Mouse (Mus musculus) thymus, postnatal 0 days (tissue): ENCODE data around the gene Sh3bgrl3. TPM values are rescaled to one million over a fixed set of nuclear protein-coding genes. Genes with fewer than 3 reads are reported as not detected.
A peak's percentile ranks its signal among the peaks of the same experiment; 100 is the strongest.

Experiments
- DNase-seq: peaks from one replicate; pipeline ENCODE4 v3.0.0-alpha.2; 2015; ENCODE audit warnings: low spot score
- polyA plus RNA-seq: library from polyadenylated mRNA; unstranded; fragments of >200 nt; fragmentation: Nextera tagmentation; extraction: Ambion mirVana; gene quantifications from 2 replicates; pipeline ENCODE4 v1.2.1, GENCODE M21; 2015

The Sh3bgrl3 gene
- polyA plus RNA-seq, 1 experiment from 2014 or later: 1,143 TPM

GRCm38 (mm10) chr4:134082460-134082859 lies 46.1 kb downstream of the Sh3bgrl3 start:
- no peak for DNase-seq

- DNase-seq: peak; percentile 88
Observed at GRCm38 (mm10) chr4:134081730-134082386, 46.7 kb downstream of the Sh3bgrl3 start.

- DNase-seq: no peak
Observed at GRCm38 (mm10) chr4:134080674-134081073, 47.9 kb downstream of the Sh3bgrl3 start.

- DNase-seq: peak; percentile 60
Observed at GRCm38 (mm10) chr4:134078694-134079093, 49.9 kb downstream of the Sh3bgrl3 start.

Other genes with a start within 250 kb of the Sh3bgrl3 start
- gene Rps6ka1, start 241.0 kb downstream of the Sh3bgrl3 start, polyA plus RNA-seq: 37.3 and 38.8 TPM in 2 replicates
- 2,843 and 2,903 TPM in 2 replicates for gene Hmgn2, start 160.1 kb downstream of the Sh3bgrl3 start, polyA plus RNA-seq
- 26.2 and 29.8 TPM in 2 replicates for gene Dhdds, start 127.9 kb downstream of the Sh3bgrl3 start, polyA plus RNA-seq
- gene Lin28a, start 109.9 kb downstream of the Sh3bgrl3 start, polyA plus RNA-seq: 0.04 and 0.13 TPM in 2 replicates
- gene Zfp683, start 75.0 kb downstream of the Sh3bgrl3 start, polyA plus RNA-seq: 0.57 and 0.60 TPM in 2 replicates
- 6.1 and 6.4 TPM in 2 replicates for gene Crybg2, start 68.0 kb downstream of the Sh3bgrl3 start, polyA plus RNA-seq
- 1,124 and 1,206 TPM in 2 replicates for gene Cd52, start 33.7 kb downstream of the Sh3bgrl3 start, polyA plus RNA-seq
- 15.1 and 15.2 TPM in 2 replicates for gene Ubxn11, start 26.2 kb downstream of the Sh3bgrl3 start, polyA plus RNA-seq
- 171 and 178 TPM in 2 replicates for gene Cep85, start 58.3 kb upstream of the Sh3bgrl3 start, polyA plus RNA-seq
- 0.08 and 0.21 TPM in 2 replicates for gene Gm7534, start 74.2 kb upstream of the Sh3bgrl3 start, polyA plus RNA-seq
- 0.10 TPM in 1 of 2 replicates, not detected in the other for gene Catsper4, start 98.6 kb upstream of the Sh3bgrl3 start, polyA plus RNA-seq
- gene Cnksr1, start 109.6 kb upstream of the Sh3bgrl3 start, polyA plus RNA-seq: 2.2 and 2.5 TPM in 2 replicates
- 0.54 and 0.69 TPM in 2 replicates for gene E130218I03Rik, start 114.9 kb upstream of the Sh3bgrl3 start, polyA plus RNA-seq
- 27.4 and 28.3 TPM in 2 replicates for gene Zfp593, start 116.8 kb upstream of the Sh3bgrl3 start, polyA plus RNA-seq
- gene Gm30191, start 118.1 kb upstream of the Sh3bgrl3 start, polyA plus RNA-seq: 0.22 TPM in 1 of 2 replicates, not detected in the other
- 3.5 and 4.4 TPM in 2 replicates for gene Grrp1, start 125.3 kb upstream of the Sh3bgrl3 start, polyA plus RNA-seq
- gene Pdik1l, start 159.1 kb upstream of the Sh3bgrl3 start, polyA plus RNA-seq: 18.3 and 21.9 TPM in 2 replicates
- gene Trim63, start 186.3 kb upstream of the Sh3bgrl3 start, polyA plus RNA-seq: 1.1 and 1.3 TPM in 2 replicates
- 0.17 and 0.40 TPM in 2 replicates for gene Slc30a2, start 214.4 kb upstream of the Sh3bgrl3 start, polyA plus RNA-seq